Mouse (Mus musculus): Measurements from ENCODE around the gene Emp2. TPM values are rescaled to one million over a fixed set of nuclear protein-coding genes. Genes with fewer than 3 reads are reported as not detected.

The Emp2 gene
- polyA plus RNA-seq, 1 experiment from 2014 or later: 3.2 TPM

GRCm38 (mm10) chr16:10337422-10338197, 23.8 kb upstream of the Emp2 start:
- Histone ChIP-seq H3K27me3 (ENCODE audit: insufficient read depth, poor library complexity, severe bottlenecking) (no peaks in the 10 kb centered on the region), H3K27ac (no peak overlapping the region), H3K4me3 (no peak overlapping the region), H3K36me3 (no peaks in the 10 kb centered on the region), H3K4me1 (replicated peaks) (peaks cover 10% of the 10 kb centered on the region), H3K9me3 (no peaks in the 10 kb centered on the region)
- DNase-seq (ENCODE audit: low spot score): no peak
- WGBS: 81% methylated on average over 13 of the region's 13 CpGs

- DNase-seq (ENCODE audit: low spot score): no peak
- H3K4me1 ChIP-seq (replicated peaks): peaks cover 9% of the 10 kb centered on the region
- no peaks in the 10 kb centered on the region for H3K9me3 ChIP-seq
- no peaks in the 10 kb centered on the region for H3K36me3 ChIP-seq
- H3K4me3 ChIP-seq: no peak overlapping the region
- H3K27ac ChIP-seq: no peak overlapping the region
- 94% methylated on average over 19 of the region's 19 CpGs for WGBS
- no peaks in the 10 kb centered on the region for H3K27me3 ChIP-seq (ENCODE audit: insufficient read depth, poor library complexity, severe bottlenecking)
These were observed 23.0 kb upstream of the Emp2 start for GRCm38 (mm10) chr16:10336454-10337421.

DNA sequence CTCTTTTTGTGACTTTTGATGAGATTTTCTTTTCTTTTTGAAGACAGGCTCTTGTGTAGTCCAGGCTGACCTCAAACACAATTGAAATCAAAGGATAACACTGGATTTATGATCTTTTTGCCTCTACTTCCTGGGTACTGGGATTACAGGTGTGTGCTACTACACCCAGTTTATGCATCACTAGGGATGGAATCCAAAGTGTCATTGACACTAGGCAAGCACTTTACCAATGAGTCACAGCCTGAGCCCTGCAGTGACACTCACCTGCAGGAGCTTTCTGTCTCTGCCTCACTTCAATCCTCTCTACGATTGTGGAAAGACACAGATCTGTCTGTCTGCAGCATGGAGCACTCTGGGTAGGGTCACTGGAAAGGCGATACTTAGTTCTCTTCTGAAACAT, 22.2 kb upstream of the Emp2 start:
- H3K4me1 ChIP-seq (replicated peaks): peaks cover 7% of the 10 kb centered on the region
- H3K27me3 ChIP-seq (ENCODE audit: insufficient read depth, poor library complexity, severe bottlenecking): no peaks in the 10 kb centered on the region
- WGBS: 85% methylated on average over 2 of the region's 2 CpGs
- H3K9me3 ChIP-seq: no peaks in the 10 kb centered on the region
- no peak overlapping the region for H3K4me3 ChIP-seq
- no peaks in the 10 kb centered on the region for H3K36me3 ChIP-seq
- no peak overlapping the region for H3K27ac ChIP-seq
- no peak for DNase-seq (ENCODE audit: low spot score)

GRCm38 (mm10) chr16:10332732-10333131, 19.0 kb upstream of the Emp2 start:
- Histone ChIP-seq H3K36me3 (no peaks in the 10 kb centered on the region), H3K27me3 (ENCODE audit: insufficient read depth, poor library complexity, severe bottlenecking) (no peaks in the 10 kb centered on the region), H3K4me3 (no peak overlapping the region), H3K4me1 (replicated peaks) (peaks cover 8% of the 10 kb centered on the region), H3K9me3 (no peaks in the 10 kb centered on the region), H3K27ac (no peak overlapping the region)
- WGBS: 49% methylated on average over 7 of the region's 7 CpGs
- DNase-seq (ENCODE audit: low spot score): no peak

DNA sequence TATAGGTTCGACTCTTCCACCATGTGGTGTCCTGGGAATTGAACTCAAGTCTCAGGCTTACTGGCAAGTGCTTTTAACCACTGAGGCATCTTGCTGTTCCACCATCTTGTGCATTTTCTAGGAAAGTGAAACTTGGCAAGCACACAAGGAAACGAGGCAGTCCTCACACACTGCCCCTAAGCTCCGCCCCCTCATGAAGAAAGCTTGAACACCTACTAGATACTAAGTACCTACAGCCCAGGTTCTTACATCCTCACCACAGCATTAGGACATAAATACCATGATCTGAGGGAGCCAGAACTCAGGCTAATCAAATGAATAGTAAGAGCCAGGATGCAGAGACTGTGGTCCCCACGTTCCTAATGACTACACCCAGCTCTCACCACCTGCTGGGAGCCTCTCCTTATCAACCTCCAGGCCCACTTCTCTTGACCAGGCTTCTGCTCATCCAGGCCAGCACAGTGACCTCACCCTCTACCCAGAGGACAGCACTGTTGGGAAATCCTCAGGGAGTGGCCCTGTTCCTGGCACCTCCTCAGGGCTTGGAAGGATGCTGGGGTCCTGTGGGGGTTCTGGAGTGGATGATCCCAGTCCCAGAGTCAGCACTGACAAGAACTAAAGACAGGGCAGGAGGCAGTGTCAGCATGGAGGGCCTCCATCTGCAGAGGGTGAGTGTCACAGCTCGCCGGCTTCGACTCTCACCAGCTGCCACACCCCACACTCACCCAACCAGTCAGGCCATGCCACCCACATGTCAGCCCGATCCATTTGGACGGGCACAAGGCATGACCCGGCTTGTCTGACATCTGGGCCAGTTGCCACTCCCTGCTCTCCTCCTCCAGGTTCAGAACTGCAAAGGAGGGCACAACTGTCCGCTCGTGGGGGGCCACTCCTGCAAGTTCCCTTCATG, 17.1 kb upstream of the Emp2 start:
- Histone ChIP-seq H3K9me3 (no peaks in the 10 kb centered on the region), H3K4me3 (no peak overlapping the region), H3K27me3 (ENCODE audit: insufficient read depth, poor library complexity, severe bottlenecking) (no peaks in the 10 kb centered on the region), H3K4me1 (replicated peaks) (peaks cover 8% of the 10 kb centered on the region), H3K27ac (no peak overlapping the region), H3K36me3 (no peaks in the 10 kb centered on the region)
- 75% methylated on average over 12 of the region's 12 CpGs for WGBS
- no peak for DNase-seq (ENCODE audit: low spot score)

- Histone ChIP-seq H3K4me1 (replicated peaks) (peaks cover 3% of the 10 kb centered on the region), H3K36me3 (no peaks in the 10 kb centered on the region), H3K9me3 (no peaks in the 10 kb centered on the region), H3K27me3 (ENCODE audit: insufficient read depth, poor library complexity, severe bottlenecking) (no peaks in the 10 kb centered on the region), H3K27ac (no peak overlapping the region), H3K4me3 (no peak overlapping the region)
- DNase-seq (ENCODE audit: low spot score): no peak
- 65% methylated on average over 13 of the region's 13 CpGs for WGBS
These were observed 14.0 kb upstream of the Emp2 start for GRCm38 (mm10) chr16:10327563-10328333.

DNA sequence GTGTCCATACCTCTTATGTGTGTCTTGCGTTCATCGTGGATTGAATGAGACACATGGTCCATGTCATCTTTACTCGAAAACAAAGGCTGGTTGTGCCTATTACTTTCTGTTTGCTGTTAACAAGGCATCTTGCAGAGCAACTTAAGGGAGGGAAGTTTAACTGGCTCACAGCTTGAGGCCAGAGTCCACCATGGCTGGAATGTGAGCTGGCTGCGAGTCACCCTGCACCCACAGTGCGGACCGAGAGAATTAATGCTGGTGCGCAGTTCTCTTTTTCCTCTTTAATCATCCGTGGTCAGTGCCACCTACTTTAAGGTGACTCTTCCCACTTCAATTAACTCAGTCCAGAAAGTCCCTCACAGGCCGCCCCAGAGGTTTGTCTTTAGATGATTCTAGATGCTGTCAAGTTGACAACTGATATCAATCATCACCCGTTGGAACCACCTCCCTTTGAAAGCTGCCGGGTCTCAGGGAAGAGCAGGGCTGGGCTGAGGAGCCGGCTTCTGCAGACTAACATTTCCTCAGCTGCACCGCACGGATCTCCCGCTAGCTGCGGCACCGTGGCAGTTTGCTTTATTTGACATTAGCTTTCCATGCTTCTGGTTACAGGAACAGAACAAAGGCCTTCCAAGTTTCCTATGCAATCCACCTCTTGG, 6.3 kb upstream of the Emp2 start:
- no peaks in the 10 kb centered on the region for H3K36me3 ChIP-seq
- WGBS: 56% methylated on average over 17 of the region's 17 CpGs
- no peak overlapping the region for H3K4me3 ChIP-seq
- H3K4me1 ChIP-seq (replicated peaks): no peaks in the 10 kb centered on the region
- no peaks in the 10 kb centered on the region for H3K9me3 ChIP-seq
- H3K27me3 ChIP-seq (ENCODE audit: insufficient read depth, poor library complexity, severe bottlenecking): peaks cover under 1% of the 10 kb centered on the region; the same call in 1 of the 2 replicates
- H3K27ac ChIP-seq: no peak overlapping the region
- no peak for DNase-seq (ENCODE audit: low spot score)

GRCm38 (mm10) chr16:10317197-10317544, 3.4 kb upstream of the Emp2 start:
- 66% methylated on average over 4 of the region's 4 CpGs for WGBS
- peaks cover 29% of the 10 kb centered on the region for H3K27me3 ChIP-seq (ENCODE audit: insufficient read depth, poor library complexity, severe bottlenecking)
- no peak for DNase-seq (ENCODE audit: low spot score)
- H3K4me3 ChIP-seq: no peak overlapping the region
- H3K4me1 ChIP-seq (replicated peaks): peaks cover 12% of the 10 kb centered on the region
- no peak overlapping the region for H3K27ac ChIP-seq
- no peaks in the 10 kb centered on the region for H3K9me3 ChIP-seq
- H3K36me3 ChIP-seq: no peaks in the 10 kb centered on the region

DNA sequence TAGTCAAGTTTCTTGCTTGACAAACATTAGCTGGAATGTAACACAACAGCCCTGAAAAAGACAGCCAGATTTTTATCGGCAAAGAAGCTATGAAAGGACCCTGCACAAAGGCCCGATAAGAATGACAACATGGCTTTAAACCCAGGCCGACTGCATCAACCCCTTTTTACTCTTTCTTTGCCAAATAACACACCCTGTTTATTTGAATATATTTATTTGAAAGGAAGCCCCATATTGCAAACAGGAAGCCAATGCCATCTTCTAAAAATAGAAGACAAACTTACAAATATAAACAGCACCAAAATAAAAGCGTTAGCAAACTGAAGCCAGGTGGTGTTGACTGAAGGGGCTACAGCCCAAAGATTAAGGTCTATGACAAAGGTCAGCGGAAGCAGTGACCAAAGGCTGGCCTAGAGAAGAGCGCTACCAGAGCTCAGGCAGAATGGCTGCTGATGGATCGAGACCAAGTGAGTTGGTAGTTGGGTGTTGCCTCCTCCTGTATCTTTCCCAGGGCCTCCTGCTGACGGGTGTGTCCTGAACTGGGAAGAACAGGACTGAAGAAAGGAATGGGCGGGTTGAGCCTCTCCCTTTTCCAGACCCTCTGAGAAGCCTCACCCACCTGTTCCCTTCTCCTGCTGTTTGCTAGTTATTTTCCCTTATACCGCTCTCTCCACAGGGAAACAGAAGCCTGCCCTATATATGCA, 2.9 kb upstream of the Emp2 start:
- no peak for DNase-seq (ENCODE audit: low spot score)
- 84% methylated on average over 10 of the region's 10 CpGs for WGBS

GRCm38 (mm10) chr16:10313226-10313625, 542 bp downstream of the Emp2 start:
- peaks cover 12% of the 10 kb centered on the region for H3K4me1 ChIP-seq (replicated peaks)
- peaks cover 37% of the 10 kb centered on the region for H3K27me3 ChIP-seq (ENCODE audit: insufficient read depth, poor library complexity, severe bottlenecking)
- H3K9me3 ChIP-seq: no peaks in the 10 kb centered on the region
- H3K4me3 ChIP-seq: peak overlapping the region; percentile 63
- H3K36me3 ChIP-seq: no peaks in the 10 kb centered on the region
- peak overlapping the region; percentile 72; the same call in 1 of the 2 replicates for H3K27ac ChIP-seq
- 3% methylated on average over 15 of the region's 15 CpGs for WGBS
- DNase-seq (ENCODE audit: low spot score): no peak

More for the DNA sequence above, 2.9 kb upstream of the Emp2 start:
- Histone ChIP-seq H3K27ac (no peak overlapping the region), H3K36me3 (no peaks in the 10 kb centered on the region), H3K27me3 (ENCODE audit: insufficient read depth, poor library complexity, severe bottlenecking) (peaks cover 34% of the 10 kb centered on the region), H3K4me1 (replicated peaks) (peaks cover 12% of the 10 kb centered on the region), H3K4me3 (no peak overlapping the region), H3K9me3 (no peaks in the 10 kb centered on the region)

- H3K4me1 ChIP-seq (replicated peaks): peaks cover 12% of the 10 kb centered on the region
- no peaks in the 10 kb centered on the region for H3K9me3 ChIP-seq
- no peak overlapping the region for H3K27ac ChIP-seq
- H3K27me3 ChIP-seq (ENCODE audit: insufficient read depth, poor library complexity, severe bottlenecking): peaks cover 37% of the 10 kb centered on the region
- no peak for DNase-seq (ENCODE audit: low spot score)
- 82% methylated on average over 4 of the region's 4 CpGs for WGBS
- H3K4me3 ChIP-seq: no peak overlapping the region
- H3K36me3 ChIP-seq: no peaks in the 10 kb centered on the region
These were observed 1.8 kb downstream of the Emp2 start for GRCm38 (mm10) chr16:10311989-10312388.
